Mouse (Mus musculus): Measurements from ENCODE around the gene Scd4. TPM values are rescaled to one million over a fixed set of nuclear protein-coding genes. Genes with fewer than 3 reads are reported as not detected.

Gene Scd4
- total and polyA plus RNA-seq, 3 experiments, result 0.13 to 0.44 (median 0.23) TPM

DNA sequence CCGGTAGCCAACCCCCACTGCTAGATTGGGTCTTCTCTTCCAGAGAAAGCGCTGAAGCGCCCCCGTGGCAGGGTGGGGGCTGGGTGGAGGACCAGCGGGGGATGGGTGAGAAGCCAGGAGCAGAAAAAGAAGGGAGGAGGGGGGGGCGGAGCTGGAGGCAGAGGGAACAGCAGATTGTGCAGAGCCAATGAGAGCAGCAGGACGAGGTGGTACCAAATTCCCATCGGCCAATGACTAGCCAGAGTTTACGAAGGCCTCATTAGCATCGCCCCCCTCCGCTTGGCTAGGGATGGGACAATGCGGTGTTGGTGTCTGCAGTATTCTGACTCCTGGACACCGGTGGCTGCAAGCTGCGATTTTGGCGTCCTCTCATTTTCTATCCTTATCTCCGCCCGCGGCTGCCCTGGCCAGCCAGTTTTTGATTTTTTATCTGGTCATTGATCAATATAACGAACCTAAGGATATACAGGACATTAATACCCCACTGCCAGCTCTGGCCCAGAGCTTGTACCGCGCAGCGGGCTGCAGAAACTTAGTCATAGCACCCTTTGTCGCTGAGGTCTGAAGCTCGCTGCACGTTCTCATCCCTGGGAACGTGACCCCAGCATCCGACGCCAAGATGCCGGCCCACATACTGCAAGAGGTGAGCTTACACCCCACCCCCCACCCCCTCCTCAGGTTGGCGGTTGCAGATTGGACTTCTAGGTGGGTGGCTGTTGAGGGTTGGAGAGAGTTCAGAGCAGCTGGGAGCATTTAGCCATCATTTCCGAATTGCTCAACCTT is 38.9 kb upstream of the Scd4 start:
- TF ChIP-seq GATA1 (IDR thresholded peaks at IDR 0.05; ENCODE audit: borderline replicate concordance, low read length) (no peak), CTCF (IDR thresholded peaks at IDR 0.05; ENCODE audit: low read depth, low read length) (no peak), TAL1 (conservative IDR thresholded peaks at IDR 0.05; ENCODE audit: low read depth, low read length) (no peak; the same call in 1 of the 2 replicates), POLR2AphosphoS5 (IDR thresholded peaks at IDR 0.05; ENCODE audit: insufficient replicate concordance, low read depth, low read length) (peak; percentile 46; the same call in 1 of the 2 replicates)
- peaks cover 68% of the 10 kb centered on the region for H3K4me1 ChIP-seq (ENCODE audit: insufficient read depth, low read depth, low read length)
- peak; percentile 83 for ATAC-seq (ENCODE audit: extremely low read depth, insufficient number of reproducible peaks, low FRiP score, poor library complexity, severe bottlenecking)
- H3K4me3 ChIP-seq (ENCODE audit: low read depth, low read length), result peak overlapping the region; percentile 75
- H3K27me3 ChIP-seq (ENCODE audit: insufficient read depth, low read length), result no peaks in the 10 kb centered on the region
- H3K9me3 ChIP-seq (replicated peaks), result no peaks in the 10 kb centered on the region
- peaks cover 43% of the 10 kb centered on the region for H3K36me3 ChIP-seq (replicated peaks)
- DNase-seq (ENCODE audit: low spot score), result peak; percentile 95

DNA sequence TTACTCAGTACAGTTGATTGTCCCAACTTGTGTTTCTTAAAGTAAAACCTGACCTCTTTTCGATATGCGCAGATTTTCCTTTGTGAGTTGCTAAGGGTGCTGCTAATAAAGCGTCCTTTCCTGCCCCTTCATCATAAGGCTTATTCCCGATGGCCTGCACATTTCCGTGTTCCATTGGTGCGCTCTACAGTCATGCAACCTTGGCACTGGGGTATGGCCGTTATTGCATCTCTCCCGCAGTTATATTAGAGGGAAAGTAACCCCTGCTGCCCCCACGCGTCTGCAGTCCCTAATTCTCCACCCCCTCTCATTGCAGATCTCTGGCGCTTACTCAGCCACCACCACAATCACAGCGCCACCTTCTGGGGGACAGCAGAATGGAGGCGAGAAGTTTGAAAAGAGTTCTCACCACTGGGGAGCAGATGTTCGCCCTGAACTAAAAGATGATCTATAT is 38.3 kb upstream of the Scd4 start:
- Histone ChIP-seq H3K4me3 (ENCODE audit: low read depth, low read length) (peak overlapping the region; percentile 75), H3K9me3 (replicated peaks) (no peaks in the 10 kb centered on the region), H3K4me1 (ENCODE audit: insufficient read depth, low read depth, low read length) (peaks cover 67% of the 10 kb centered on the region), H3K36me3 (replicated peaks) (peaks cover 47% of the 10 kb centered on the region), H3K27me3 (ENCODE audit: insufficient read depth, low read length) (no peaks in the 10 kb centered on the region)
- peak; percentile 78 for DNase-seq (ENCODE audit: low spot score)
- TF ChIP-seq CTCF (IDR thresholded peaks at IDR 0.05; ENCODE audit: low read depth, low read length) (peak; percentile 65), POLR2AphosphoS5 (IDR thresholded peaks at IDR 0.05; ENCODE audit: insufficient replicate concordance, low read depth, low read length) (peak; percentile 54; the same call in 1 of the 2 replicates), GATA2 (IDR thresholded peaks at IDR 0.05; ENCODE audit: borderline replicate concordance, low read depth, low read length) (no peak), GATA1 (IDR thresholded peaks at IDR 0.05; ENCODE audit: borderline replicate concordance, low read length) (no peak), TAL1 (conservative IDR thresholded peaks at IDR 0.05; ENCODE audit: low read depth, low read length) (no peak)
- 0 out of 2 replicates have a peak, but pooled peaks have one; percentile 10 for ATAC-seq (ENCODE audit: extremely low read depth, insufficient number of reproducible peaks, low FRiP score, poor library complexity, severe bottlenecking)

DNA sequence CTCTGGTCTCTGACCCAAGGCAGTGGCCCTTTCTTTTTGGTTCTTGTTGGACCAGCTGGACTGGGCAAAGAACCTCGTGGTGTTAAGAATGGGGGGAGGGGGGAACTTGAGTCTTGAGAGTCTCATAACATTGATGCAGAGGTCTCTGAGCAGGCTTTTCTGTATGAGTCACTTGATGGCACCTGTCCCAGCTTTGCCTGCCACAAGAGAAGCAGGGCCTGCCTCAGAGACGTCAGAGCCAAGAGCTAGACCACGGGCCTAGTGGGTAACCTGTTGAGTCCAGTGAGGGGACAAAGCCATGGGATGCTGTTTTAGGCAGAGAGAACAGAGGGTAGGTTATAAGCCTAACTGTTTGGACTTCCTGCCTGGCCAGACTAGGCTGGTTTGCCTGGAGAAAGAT is 37.6 kb upstream of the Scd4 start:
- peaks cover 66% of the 10 kb centered on the region for H3K4me1 ChIP-seq (ENCODE audit: insufficient read depth, low read depth, low read length)
- DNase-seq (ENCODE audit: low spot score) (no peak), ATAC-seq (ENCODE audit: extremely low read depth, insufficient number of reproducible peaks, low FRiP score, poor library complexity, severe bottlenecking) (no peak)

DNA sequence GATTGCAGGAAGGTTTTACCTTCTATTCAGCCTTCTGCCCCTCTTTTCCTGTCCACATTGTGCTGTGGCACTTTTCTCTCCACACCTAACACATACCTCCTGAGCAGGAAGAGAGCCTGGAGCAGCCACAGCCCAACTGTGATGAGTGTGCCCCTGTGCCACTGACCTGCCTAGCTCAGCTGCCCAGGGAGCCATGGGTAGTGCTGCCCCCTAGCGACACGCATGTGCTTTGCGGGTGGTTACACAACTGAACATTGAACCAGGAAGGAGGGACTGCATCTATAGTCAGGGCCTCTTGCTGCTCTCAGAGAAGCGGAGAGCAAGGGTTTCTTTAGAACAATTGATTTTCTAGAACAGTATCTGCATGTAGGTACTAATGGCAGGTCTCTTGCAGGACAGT is 37.2 kb upstream of the Scd4 start:
- DNase-seq (ENCODE audit: low spot score) (peak; percentile 69), ATAC-seq (ENCODE audit: extremely low read depth, insufficient number of reproducible peaks, low FRiP score, poor library complexity, severe bottlenecking) (no peak)
- peak overlapping the region; percentile 75 for H3K4me3 ChIP-seq (ENCODE audit: low read depth, low read length)
- H3K9me3 ChIP-seq (replicated peaks), result no peaks in the 10 kb centered on the region
- peaks cover 57% of the 10 kb centered on the region for H3K36me3 ChIP-seq (replicated peaks)
- no peaks in the 10 kb centered on the region for H3K27me3 ChIP-seq (ENCODE audit: insufficient read depth, low read length)
- H3K4me1 ChIP-seq (ENCODE audit: insufficient read depth, low read depth, low read length), result peaks cover 67% of the 10 kb centered on the region
- TF ChIP-seq GATA2 (IDR thresholded peaks at IDR 0.05; ENCODE audit: borderline replicate concordance, low read depth, low read length) (no peak), CTCF (IDR thresholded peaks at IDR 0.05; ENCODE audit: low read depth, low read length) (peak; percentile 98)

More for the DNA sequence above, 37.6 kb upstream of the Scd4 start:
- H3K9me3 ChIP-seq (replicated peaks), result no peaks in the 10 kb centered on the region
- H3K27me3 ChIP-seq (ENCODE audit: insufficient read depth, low read length), result no peaks in the 10 kb centered on the region
- TF ChIP-seq GATA1 (IDR thresholded peaks at IDR 0.05; ENCODE audit: borderline replicate concordance, low read length), result no peak
- peak overlapping the region; percentile 75 for H3K4me3 ChIP-seq (ENCODE audit: low read depth, low read length)
- H3K36me3 ChIP-seq (replicated peaks), result peaks cover 52% of the 10 kb centered on the region

DNA sequence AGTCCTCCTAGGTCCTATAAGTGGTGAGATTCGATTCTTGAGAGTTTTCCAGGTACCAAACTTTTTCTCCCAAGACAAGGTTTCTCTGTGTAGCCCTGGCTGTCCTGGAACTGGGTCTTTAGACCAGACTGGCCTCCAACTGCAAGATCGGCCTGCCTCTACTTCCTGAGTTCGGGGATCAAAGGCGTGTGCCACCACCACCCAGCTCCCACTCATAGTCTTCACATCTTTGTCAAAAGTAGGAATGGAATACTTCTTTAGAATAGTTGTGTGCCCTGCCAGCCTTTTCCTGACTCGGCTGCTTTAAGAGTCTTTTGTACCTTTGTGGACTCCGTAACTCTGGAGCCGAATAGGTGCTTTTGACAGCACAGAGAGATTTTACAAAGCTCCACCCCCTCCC is 36.7 kb upstream of the Scd4 start:
- DNase-seq (ENCODE audit: low spot score) (no peak), ATAC-seq (ENCODE audit: extremely low read depth, insufficient number of reproducible peaks, low FRiP score, poor library complexity, severe bottlenecking) (no peak)
- H3K4me3 ChIP-seq (ENCODE audit: low read depth, low read length), result peak overlapping the region; percentile 75
- H3K27me3 ChIP-seq (ENCODE audit: insufficient read depth, low read length), result no peaks in the 10 kb centered on the region
- TF ChIP-seq GATA1 (IDR thresholded peaks at IDR 0.05; ENCODE audit: borderline replicate concordance, low read length) (no peak), CTCF (IDR thresholded peaks at IDR 0.05; ENCODE audit: low read depth, low read length) (no peak), POLR2AphosphoS5 (IDR thresholded peaks at IDR 0.05; ENCODE audit: insufficient replicate concordance, low read depth, low read length) (no peak), TAL1 (conservative IDR thresholded peaks at IDR 0.05; ENCODE audit: low read depth, low read length) (no peak), GATA2 (IDR thresholded peaks at IDR 0.05; ENCODE audit: borderline replicate concordance, low read depth, low read length) (no peak)
- no peaks in the 10 kb centered on the region for H3K9me3 ChIP-seq (replicated peaks)
- H3K4me1 ChIP-seq (ENCODE audit: insufficient read depth, low read depth, low read length), result peaks cover 68% of the 10 kb centered on the region
- peaks cover 62% of the 10 kb centered on the region for H3K36me3 ChIP-seq (replicated peaks)

DNA sequence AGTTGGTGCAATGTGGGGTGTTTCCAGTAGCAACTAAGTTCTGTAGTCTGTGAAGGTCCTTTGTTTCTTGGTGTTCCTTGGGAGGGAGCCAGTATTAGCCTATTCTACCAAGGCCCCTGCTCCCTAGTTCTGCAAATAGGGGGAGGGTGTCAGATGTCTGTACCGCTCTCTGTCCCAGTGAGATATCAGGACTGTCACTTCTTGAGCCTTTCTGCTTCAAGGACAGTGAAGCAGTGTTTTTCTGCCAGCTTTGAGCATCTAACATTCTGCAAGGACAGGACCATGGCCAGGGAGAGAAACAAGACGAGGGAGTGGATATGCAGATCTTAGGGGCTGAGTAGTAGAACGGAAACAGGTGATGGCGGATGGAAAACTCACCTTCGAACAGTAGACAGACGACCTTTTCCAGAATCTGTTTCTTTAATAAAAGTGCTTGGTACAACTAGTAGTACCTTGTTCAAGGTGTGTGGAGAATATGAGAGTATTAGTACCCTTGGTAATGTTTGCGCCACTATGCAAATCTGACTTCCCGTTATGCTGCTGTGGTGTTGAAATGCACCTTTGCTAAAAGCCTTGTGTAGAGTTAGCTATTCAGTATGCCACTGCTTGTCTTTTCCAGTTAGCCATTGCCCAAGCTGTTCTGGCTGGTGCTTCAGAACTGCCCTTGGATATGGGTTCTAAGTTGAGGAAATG is 35.7 kb upstream of the Scd4 start:
- H3K4me1 ChIP-seq (ENCODE audit: insufficient read depth, low read depth, low read length), result peaks cover 67% of the 10 kb centered on the region
- no peaks in the 10 kb centered on the region for H3K9me3 ChIP-seq (replicated peaks)
- ATAC-seq (ENCODE audit: extremely low read depth, insufficient number of reproducible peaks, low FRiP score, poor library complexity, severe bottlenecking) (no peak), DNase-seq (ENCODE audit: low spot score) (no peak)
- H3K36me3 ChIP-seq (replicated peaks), result peaks cover 70% of the 10 kb centered on the region
- H3K27me3 ChIP-seq (ENCODE audit: insufficient read depth, low read length), result no peaks in the 10 kb centered on the region
- TF ChIP-seq TAL1 (conservative IDR thresholded peaks at IDR 0.05; ENCODE audit: low read depth, low read length) (no peak), GATA2 (IDR thresholded peaks at IDR 0.05; ENCODE audit: borderline replicate concordance, low read depth, low read length) (no peak), GATA1 (IDR thresholded peaks at IDR 0.05; ENCODE audit: borderline replicate concordance, low read length) (no peak), POLR2AphosphoS5 (IDR thresholded peaks at IDR 0.05; ENCODE audit: insufficient replicate concordance, low read depth, low read length) (no peak), CTCF (IDR thresholded peaks at IDR 0.05; ENCODE audit: low read depth, low read length) (no peak)
- peak overlapping the region; percentile 75 for H3K4me3 ChIP-seq (ENCODE audit: low read depth, low read length)
